Mouse (Mus musculus) layer of hippocampus, postnatal 36 days (tissue): ENCODE measurements around the gene Ces1f. TPM values are rescaled to one million over a fixed set of nuclear protein-coding genes. Genes with fewer than 3 reads are reported as not detected.
"Not testable (repeated sequence)": the region's sequence is repeated elsewhere in the genome, so short reads cannot be mapped to it uniquely, and the experiment has no call there.

Experiments
- DNase-seq, 2 experiments: peaks; one replicate each; pipeline ENCODE4 v3.0.0; 2022
- total RNA-seq, 2 experiments: library from RNA; stranded (reverse); gene quantifications; 2 replicates each; pipeline ENCODE4 v1.2.3; 2021

Gene Ces1f
- total RNA-seq: not detected

DNA sequence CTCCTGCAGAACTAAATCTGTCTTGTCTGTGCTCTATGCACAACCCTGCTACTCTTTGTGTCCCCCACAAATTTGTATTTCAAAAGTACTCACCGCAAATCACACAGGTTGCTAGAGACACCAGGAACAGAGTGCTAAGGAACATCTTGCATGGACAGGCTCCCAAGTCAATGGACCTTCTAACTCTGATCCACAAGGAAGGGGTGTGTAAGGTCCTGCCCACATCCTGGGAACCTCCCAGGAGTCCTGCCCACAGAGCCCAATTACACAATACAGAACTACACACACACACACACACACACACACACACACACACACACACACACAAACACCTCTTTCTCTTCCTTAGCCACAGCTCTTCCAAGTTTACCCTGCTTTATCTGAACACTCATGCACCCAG lies at the start of gene Ces1f:
Gene Ces1f (minus strand): TSS at position 192 of the 400 bp plus-strand sequence.
- DNase-seq: no peak

DNA sequence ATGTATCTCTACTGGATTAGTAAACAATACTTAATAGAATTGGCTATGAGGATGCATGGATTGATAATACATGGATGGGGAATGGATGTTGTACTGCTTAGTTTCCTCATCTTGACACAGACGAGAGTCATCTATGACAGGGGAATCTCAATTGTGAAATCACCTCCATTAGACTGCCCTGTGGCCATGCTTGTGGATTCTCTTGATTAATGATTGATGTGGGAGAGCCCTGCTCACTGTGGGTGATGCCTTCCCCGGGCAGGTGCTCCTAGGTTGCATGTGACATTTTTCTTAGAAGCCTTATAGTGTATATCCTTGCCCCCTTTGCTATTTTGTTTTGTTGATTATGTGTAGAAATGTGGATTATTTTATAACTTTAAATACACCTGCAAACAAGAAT lies 45.6 kb upstream of the Ces1f start:
- no peak for DNase-seq

DNA sequence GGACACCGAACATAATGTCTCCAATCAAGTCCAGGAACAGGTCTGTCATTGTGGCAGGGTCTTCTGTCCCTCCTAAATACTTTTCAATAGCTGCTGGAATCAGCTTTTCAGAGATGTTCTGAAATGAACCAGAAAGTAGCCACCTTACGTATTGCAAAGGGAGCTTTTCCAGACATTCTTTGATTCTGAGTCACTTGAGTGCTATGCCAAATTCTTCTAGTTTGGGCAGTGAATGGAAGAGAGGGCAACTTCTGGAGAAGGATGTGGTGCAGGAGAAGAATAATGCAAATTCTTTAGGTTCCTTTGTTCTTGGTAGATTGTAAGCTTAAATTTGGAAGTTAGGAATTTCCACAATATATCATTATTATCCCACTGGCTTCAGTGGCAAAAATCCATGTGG lies 37.5 kb upstream of the Ces1f start:
- no peak for DNase-seq

DNA sequence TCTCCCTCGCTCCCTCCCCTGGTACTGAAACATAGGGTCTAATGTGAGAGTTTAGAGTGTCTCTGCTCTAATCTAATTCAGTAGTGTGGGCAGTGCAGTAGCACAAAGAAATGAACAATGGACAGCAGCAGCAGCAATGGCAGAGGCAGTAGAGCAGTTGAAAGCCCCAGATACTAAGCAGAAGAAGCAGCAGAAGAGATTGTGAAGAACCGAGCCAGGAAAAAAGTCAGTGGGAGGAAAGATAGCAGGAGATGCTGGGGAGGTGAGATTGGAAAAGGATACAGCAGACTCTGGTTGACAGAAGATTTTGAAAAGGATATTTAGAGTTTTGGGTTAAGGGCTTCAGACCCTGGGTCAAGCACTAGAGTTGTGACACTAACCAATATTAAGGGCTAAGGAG lies 36.0 kb upstream of the Ces1f start:
- no peak for DNase-seq

DNA sequence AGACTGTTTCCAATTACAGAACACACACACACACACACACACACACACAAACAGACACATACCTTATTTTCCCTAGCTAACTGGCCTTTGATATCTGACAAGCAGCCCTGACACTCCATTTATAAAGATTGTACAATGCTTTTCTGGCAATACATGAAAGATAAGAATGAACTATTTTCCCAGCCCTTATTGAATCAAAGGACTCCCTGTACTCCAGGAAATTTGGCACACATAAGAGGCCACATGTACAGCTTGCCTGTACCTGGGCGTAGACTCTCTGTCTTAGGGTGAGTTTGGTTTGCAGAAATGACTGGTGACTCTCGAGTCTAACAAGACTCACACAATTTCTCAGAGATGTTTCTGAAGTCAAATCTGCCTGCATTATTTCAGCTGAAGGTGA lies 4.3 kb upstream of the Ces1f start:
- no peak for DNase-seq

DNA sequence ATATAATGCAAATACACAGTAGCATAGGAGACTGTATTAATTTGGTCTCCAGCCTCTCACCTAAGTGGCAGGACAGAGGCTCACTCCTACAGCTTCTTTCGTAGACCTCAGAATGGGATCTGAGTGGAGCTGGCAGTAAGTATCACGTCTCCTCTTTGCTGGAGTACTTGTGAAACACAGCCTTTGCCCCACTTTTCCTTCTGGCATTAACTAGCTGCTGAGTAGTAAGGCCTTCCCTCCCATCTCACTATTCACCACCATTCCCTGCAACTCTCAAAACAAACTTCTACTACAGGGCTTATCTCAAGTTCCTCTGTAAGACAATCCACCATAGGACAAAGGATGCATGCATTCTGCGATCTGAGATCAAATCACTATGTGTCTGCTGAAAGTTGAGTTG lies 2.8 kb upstream of the Ces1f start:
- DNase-seq: no peak

DNA sequence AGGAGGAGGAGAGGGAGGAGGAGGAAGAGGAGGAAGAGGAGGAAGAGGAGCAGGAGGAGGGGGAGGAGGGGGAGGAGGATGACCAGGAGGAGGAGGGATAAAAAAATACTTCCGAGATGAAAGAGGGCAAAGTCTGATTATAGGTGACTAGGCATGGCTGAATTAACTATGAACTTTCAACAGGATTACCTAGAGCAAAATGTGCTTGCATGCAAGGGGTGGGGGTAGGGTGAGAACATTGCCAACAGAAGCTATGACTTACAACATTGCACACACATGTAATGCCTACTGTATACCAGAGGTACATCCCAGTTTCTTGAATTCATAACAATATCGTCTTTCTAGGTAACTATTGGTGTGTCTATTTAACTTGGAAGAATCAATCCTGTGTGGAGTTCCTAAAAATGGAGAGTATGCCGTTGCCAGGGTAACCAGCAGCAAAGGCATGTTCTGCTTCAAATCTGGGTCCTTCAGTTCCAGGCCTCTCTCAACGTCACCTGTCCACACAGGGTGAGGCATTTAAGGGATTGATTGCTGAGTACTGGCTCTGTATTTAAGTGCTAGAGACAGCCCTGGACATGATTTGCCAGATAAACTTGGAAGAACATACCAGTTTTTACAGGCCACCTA lies 1.3 kb downstream of the Ces1f start:
- DNase-seq: no peak

DNA sequence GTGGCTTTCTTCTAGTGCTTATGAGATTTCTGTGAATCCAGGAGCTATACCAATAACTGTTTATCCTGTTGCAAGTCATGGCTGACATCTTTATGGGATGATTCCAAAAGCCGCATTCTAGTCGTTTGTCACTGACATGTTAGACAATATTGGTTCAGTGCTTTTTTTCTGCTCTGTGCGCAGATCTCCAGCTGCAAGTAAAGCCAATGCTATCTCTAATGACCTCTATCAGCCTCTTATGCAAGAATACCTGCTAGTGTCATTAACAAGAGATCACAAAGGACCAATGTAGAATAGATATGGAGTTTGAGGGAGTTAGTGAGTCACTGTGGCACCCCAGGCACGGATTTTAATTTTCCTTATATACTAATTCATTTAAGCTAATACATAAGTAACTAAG lies 4.9 kb downstream of the Ces1f start:
- DNase-seq: no peak

DNA sequence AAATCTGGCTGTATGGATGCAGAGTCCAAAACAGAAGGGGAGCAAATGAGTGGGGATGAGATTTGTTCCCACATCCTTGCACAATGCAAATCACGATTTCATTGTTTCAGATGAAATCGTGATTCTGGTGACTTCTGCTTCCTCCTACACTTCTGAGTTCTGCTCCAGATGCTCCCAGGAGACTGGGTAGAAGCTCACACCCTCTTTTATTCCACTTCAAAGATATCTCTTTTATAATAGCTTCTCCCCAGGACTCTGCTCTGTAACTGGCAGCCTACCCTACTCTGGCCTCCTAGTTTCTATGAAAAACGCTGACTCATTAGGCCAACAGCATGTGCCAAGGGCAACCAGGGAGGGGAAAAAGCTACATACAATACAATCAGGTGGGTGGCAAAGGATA lies 6.2 kb downstream of the Ces1f start:
- DNase-seq: peak; percentile 5 to 12

DNA sequence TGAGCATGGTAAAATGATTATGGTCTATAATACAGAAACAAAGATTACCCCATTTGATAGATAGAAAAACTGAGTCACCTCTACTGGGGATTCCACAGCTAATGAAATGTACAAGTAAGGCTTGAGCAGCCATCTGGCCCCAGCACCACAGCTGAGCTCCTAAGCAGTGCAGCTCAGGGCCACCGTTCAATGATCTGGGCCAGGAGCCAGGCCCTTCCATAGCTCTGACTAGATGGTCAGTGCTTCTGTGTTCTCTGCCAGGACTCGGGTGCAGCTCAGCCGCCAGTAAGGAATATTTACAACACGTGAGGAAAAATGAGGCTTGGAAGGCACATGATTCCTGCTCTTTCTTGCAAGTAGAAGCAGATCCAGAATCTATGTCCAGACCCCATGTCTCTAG lies 6.9 kb downstream of the Ces1f start:
- peak in 1 of 2 experiments; percentile 4 for DNase-seq

DNA sequence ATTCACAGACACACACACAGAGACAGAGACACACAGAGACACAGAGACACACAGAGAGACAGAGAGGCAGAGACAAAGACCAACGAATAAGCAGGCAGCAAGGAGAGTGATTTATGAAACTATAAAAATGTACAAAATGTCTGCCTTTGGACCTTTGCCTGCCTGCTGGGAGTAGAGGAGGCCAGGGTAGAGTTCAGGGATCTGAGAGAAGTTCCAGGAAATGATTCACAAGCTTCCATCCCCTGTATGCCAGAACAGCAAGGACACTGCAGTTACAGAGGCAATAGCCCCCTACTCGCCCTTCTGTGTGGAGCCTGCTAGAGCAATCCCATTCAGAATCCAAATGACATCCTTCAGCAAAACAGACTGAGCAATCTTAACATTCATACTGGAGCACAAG lies 18.1 kb downstream of the Ces1f start:
- no peak for DNase-seq

DNA sequence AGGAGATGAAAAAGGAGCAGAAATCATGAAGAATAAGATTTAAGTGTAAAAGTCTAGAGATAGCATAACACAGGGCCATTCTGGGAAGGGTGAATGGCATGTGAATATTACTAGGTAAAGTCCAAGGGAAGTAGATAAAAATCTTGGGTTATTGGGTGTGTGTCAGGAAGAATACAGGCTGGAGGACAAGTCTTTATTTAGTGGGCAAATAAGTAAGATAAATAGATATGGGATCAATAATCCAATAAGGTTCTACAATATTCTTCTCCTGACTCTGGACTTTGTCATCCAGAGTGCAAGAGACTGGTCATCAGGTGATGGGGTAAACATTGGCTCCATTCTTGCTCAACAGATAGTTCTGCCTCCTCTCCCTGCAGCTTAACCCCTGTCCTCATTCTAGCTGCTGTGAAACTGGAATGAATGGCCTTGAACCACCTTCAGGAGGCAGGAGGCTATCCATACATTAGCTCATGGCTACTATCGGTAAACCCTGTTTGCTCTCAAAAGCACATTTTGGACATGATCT lies 27.1 kb downstream of the Ces1f start:
- no peak for DNase-seq

DNA sequence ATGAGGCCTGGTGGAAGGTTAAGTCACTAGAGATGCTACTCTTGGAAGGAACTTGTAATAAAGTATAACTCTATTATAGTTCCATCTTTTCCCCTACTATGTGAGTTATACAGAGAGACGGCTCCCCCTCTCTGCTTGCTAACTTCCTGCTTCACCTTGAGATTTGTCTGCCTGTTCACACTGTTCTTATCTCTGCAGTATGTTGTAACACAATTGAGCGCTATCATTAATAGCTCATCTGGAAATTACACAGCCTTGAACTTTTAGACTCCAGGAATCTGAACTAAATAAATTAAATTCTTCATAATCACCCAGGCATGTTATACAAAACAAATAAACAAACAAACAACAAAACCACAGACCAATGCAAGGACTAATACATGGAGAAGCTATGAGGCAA lies 33.5 kb downstream of the Ces1f start:
- DNase-seq: no peak

DNA sequence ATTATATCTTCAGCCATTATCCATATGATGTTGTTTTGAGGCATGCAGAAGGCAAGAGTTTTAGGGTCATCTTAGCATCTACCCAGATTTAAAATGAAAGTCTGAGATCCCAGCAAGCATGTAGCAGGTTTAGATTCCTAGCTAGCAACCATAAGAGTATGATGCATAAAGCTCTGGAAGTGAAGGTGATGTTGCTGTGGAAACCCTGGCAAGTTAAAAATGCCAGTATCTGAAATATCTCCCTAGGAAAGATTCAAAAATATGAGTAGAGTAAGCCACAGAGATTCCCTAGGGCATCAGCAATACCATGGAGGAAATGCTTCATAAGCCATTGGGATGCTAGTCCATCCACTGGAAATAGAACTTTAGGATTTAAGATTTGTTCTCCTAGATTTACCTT lies 39.7 kb downstream of the Ces1f start:
- DNase-seq: no peak

DNA sequence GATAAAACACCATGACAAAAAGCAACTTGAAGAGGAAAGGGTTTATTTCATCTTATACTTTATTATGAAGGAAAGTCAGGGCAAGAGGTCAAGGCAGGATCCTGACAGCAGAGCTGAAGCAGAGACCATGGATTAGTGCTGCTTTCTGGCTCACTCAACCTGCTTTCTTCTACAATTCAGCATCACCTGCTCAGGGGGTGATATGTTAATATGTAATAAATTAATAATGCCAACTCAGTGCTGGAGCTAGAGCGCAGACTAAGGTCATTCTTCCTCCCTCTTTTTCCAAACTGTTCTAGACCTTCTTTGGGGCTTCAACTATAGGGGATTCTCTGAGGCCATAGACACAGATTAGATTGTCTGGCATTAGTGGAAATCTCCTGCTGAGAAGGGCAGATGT lies 43.9 kb downstream of the Ces1f start:
- no peak for DNase-seq

DNA sequence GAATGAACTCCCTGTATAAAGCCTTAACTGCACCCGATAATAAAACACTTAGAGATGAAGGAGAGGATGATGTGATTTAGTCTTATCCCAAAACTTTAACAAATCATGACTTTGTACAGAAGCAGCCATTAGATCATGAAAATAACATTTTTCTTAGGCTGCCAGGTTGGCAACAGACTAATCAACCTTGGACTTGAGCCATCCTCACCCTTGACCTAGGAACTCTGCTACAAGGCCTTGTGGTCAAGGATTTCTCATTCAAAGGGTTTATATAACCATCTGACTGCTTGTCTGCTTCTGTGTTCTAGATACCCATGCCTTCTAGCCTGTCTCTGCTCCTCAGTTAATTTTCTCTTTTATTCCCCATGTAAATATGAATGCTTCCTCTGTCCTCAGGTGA lies 44.8 kb downstream of the Ces1f start:
- no peak for DNase-seq

DNA sequence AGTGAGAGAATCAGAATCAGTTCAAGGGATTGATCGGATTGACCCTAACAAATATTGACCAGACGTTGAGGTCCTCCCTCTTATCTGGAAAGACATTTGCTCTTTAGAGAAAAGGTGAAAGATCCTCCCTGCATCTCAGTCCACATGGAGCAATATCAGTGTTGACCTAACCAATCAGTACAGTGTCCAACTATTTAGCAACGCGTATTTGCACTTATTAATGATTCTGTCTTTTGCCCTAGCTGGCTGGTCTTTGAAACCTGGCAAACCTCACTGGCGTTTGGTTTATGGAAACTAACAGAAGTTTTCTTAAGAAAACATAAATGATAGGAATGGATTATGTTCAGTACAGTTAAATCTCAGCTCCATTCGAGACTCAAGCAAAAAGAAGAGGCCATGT lies 45.5 kb downstream of the Ces1f start:
- DNase-seq: no peak

DNA sequence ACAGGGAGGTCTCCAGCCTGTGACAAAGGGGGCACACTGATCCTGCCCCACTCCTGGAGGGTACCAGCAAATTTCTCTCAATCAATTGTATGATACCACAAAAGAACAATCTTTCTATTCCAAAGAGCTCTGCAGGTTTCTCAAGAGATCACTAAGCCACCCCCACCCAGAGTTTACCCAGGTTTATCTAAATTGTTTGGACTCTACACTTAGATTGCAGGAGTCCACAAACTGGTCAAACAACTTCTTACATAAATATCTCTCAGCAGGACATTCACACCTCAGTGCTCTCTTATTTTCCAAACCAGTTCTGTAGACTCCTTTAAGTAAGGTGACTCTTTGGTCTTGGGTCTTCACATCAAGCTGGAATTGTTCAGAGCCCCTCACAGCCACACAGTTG lies 50.1 kb downstream of the Ces1f start, which contains the start of gene Ces1e:
Gene Ces1e (minus strand): TSS at position 174 of the 400 bp plus-strand sequence.
- DNase-seq: no peak

DNA sequence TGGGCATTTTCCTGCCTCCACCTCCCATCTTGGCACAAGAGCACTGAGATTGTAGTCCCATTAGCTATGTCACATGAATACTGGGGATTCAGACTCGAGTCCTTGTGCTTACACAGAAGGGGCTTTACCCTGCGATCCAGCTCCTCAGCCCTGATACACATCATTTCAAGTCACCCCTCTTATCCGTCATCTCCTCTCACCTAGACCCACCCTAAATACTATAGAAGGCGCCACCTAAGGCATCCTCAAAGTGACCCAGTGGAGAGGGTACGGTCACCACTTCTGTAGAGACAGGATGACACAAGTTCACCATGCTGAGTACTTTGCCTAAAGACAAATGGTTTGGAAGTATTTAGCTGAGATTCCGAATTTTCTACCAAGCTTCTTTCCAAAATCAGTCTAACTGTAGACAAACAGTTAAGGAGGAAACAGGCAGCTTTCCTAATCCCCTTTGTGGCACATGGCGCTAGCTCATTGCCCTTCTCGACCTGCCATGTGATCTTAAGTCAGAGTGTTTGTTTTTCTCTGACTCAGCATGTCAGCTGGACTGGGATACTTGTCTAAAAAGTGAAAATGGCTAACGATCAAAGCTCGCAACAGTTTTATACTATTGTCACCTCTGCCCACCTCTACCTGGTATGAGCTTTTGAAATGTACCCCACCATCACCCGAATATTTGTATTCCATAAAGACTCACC lies 50.7 kb downstream of the Ces1f start:
- no peak for DNase-seq

DNA sequence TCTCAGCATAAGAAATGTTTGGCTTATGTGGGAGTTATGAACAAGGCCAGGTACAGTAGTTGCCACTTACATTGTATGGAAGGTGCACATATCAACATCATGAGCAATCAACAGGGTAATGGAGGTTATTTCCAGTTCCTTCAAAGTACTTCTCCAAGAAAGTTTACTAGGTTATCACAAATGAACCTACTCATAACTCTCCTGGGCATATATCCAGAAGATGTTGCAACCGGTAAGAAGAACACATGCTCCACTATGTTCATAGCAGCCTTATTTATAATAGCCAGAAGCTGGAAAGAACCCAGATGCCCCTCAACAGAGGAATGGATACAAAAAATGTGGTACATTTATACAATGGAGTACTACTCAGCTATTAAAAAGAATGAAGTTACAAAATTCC lies 53.1 kb downstream of the Ces1f start:
- not testable (repeated sequence) for DNase-seq

DNA sequence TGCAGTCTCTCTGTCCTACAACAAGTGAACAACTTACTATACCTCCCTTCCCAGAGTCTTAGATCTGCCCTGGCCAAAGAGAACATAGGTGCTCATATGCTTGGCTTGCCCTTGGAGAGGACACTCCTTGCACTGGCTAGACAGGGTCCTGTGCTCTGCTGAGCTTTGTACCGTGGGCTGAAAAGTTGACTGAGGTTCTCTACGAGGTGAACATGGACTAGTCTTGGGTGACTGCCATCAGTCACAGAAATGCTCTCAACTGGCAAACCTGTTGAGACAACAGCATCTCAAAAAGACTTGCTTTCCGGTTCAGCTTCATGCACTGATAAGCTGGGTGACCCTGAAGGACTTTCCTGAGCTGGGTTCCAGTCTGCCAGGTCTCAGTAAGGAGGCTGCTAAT lies 57.7 kb downstream of the Ces1f start:
- no peak for DNase-seq

DNA sequence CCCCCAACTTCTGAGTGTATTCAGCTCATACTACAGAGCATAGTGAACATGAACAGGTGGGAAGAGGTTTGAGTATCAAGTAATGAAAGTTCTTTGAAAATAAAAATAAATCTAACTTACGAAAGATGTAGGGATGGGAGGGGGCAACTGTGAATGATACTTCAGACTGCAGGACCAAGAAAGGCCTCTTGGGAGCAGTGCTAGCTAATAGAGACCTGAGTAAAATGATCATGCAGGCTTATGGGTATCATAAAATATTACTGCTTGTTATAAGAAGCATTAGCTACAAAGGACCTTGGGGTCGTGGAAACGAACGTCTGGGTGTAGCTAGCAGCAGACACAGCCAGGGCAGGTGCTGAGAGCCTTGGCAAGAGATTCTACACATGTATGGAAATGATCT lies 61.7 kb downstream of the Ces1f start:
- no peak for DNase-seq

DNA sequence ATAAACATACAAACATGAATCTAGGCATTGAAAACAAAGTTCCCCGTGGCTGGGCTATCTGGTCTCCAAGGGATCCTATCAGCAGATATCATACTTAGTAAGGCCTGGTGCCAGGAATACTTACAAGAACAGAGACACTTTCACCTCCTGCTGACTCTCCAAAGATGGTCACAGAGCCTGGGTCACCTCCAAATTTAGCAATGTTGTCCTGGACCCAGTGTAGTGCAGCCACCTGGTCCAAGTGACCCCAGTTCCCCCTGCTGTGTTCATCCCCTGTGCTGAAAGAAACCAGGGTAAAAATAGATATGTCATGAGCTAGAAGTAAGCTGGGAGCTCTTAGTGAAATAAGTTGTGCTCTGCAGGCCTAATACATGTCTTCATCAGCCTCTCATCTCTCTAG lies 62.2 kb downstream of the Ces1f start:
- DNase-seq: no peak

DNA sequence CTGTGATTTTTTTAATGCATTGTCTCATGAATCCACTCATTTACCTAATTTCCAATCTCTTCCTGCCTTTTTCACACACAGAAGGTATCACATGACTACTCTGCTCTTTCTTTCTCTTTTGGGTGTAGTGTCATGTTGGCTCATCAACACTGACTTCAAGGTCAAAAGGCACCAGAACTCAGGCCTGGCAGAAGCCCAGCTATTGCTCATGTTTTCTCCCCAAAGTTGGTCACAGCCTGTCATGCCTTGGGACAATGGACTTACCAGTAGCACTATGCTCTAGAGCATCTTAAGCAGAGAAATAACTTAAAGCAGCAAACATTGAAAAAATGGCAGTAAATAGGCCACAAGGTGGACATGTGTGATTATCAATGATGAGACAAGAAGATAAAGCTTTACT lies 68.5 kb downstream of the Ces1f start:
- no peak for DNase-seq
